Mouse (Mus musculus) right cerebral cortex, adult 18-20 months (tissue): ENCODE measurements at regions not wholly inside any gene's neighbourhood (a gene's known extent, or its start where the extent isn't known, plus 50 kb on each side); places are given as distances from the start of the nearest gene placed in this dataset.

Experiments
- DNase-seq: peaks from one replicate; pipeline ENCODE4 v3.0.0; 2022; ENCODE audit warnings: mixed read lengths

DNA sequence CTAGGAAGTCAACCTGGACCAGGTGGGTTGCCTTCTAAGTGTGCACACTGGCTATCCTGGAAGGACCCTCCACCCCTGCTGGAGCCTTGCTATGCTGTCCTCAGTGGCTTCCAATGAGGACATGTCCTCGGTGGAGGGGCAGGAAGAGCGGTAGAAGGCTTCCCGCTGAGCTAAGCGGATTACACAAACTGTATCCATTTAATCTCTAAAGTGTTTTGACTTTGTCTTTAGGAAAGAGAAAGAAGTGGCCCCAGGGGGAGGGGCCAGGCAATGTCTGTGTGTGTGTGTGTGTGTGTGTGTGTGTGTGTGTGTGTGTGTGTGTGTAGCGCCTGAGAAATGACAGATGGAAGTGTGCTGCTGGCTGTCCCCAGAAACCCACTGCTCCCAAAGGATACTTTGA is 71.6 kb upstream of the Zc3h12a start:
- DNase-seq, result no peak

DNA sequence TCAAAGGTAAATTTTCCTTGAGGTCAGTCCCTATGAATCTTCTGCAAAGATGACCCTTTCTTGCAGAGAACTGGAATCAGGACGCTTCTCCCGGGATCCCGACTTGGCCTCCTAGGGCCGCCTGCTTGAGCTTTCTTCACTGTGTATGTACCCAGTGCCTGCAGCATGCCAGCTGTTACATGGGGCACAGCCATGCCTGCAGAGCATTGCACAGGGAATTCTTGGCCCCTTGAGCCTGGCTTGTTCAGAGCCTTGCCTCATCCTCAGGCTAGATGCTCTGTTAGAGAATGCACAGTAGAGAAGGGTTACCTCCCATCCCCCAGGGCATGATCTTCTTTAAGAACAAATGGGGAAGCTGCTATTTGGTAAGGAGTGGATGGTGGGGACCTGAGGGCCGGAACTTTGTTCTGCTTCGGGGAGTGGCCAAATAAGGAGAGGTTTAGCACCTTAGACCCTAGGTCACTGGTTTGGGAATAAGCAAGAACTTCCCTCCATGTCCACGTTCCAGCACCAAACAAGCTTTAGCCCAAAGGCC is 68.3 kb upstream of the Zc3h12a start:
- no peak for DNase-seq

DNA sequence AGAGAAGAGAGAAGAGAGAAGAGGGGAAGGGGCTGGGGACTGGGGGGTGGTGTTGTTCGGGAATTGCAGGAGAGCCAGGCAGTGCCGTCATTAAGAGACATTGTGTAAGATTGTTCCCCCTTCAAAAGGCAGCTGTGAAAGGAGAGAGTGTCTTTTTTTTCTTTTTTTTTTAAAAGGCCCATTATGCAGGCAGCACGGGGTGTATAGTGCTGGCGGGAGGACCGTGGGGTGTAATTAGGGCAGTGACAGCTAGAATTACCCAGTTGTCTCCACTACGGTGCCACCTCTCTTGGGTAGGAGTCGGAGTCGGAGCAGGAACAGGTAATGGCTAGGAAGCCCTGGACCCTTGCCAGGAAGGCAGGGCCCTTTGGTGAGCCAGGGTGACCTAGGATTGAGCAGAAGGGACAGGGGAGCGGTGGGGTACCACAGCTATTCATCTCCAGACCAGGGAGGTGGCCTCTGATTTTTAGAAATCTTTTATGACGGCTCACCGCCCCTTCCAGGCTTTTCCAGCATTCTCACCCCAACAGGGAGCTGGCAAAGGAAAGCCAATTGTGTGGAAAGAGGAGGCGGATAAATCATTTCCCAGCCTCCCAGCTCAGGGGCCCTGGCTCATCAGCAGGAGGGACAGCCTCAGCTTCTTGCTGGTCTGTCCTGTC is 67.2 kb upstream of the Zc3h12a start:
- no peak for DNase-seq

DNA sequence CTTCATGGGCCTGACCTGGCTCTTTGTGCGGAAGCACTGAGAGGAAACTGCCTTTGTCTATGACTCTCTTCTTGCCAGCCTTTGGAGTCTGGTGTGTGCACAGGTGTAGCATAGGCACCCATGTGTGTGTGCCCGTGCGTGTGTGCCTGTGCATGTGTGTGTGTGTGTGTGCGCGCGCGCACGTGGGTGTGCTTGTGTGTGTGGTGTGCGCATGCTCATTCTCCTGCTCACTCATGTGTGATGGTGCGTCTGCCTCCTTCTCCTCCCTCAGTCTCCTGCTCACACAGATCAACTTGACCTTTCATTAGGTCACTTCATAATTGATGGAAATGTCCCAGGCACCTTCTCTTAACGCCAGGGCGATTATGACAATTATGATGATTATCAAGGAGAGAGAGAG is 66.7 kb upstream of the Zc3h12a start:
- no peak for DNase-seq

DNA sequence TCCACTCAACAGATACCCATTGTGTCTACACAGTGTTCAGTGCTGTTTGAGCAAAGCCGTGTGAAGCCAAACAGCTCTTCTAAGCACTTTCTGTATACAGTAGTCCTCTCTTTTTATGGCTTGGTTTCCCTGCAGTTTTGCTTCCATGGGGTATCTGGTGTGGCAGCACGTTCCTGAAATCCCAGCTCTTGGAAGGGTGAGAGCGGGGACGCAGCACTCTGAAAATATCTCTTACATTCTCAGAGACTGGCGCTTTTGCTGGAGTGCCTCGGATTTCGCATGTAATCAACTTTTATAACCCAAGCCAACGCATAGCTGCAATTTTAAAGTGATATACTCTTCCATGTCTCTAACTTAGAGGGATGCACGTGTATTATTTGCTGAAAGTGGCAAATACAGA is 64.0 kb upstream of the Zc3h12a start:
- DNase-seq, result peak; percentile 38

DNA sequence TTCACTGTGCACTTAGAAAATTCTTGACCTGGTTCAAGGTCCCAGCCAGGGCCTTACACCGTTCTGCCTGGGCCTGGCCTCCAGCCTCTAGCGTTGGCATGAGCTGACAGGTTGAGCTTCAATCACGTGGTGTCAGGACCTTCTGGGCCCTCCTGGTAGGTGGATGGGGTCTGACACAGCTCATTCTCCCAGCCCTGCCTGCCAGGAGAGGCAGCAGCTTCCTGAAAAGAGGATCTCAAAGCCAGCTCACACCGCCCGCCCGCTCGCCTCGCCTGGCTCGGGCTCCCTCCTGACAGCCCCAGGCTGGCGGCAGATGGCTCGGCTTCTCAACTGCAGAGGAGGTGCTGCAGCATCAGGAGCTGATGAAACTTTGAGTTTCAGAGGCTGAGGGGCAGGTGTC is 63.4 kb upstream of the Zc3h12a start:
- peak; percentile 86 for DNase-seq

DNA sequence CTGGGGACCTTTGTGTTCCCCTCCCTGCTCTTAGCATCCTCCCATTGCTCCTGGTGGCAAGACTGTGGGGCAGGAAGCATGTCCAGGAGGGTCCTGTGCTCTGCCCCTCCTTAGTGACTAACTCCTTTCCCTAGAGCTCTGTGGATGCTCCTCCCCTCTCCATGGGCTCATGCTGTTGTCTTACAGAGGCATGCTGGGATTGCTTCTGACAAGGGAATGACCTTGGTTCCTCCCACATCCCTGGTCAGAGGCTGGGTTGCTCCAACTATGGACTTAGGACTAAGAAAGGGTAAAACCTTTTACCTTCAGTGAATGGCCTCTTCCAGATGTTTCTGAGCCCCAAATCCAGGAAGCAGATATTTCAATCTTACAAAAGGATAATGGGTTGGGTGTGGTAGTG is 62.3 kb upstream of the Zc3h12a start:
- DNase-seq, result no peak

DNA sequence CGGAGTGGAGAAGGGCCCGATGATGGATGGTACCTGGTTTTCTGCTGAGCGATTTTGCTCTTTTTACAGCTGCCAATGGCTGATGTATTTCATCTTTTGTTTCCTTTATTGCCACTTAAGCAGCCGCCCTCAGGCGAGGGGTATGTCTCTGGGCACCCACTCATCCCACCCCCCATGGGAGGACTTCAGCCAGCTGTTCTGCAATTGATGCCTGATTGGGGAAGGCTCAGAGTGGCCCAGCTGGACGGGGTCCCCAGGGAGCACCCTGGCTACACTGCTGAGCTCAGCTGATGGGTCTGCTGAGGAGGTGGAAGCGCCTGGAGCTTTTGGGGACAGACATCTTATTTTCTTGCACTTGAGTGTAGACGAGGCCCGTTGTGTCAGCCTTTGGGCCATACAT is 58.6 kb upstream of the Zc3h12a start:
- DNase-seq, result no peak

DNA sequence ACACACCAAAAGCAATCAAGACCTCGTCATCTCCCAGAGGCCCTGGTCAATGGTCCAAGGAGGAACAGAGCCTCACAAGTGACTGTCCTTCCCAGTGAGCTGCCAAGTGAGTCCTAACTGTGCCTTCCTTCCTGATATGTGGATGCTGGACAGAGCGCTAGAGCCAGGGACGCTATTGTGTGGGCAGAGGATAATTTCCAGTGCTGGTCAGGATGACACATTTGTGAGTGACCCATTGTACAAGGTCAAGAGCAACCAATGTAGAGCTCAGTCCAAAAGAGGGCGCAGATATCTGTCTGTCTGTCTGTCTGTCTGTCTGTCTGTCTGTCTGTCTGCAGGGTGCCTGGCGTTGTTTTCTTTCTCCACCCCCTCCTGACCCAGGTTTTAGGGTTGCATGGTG is 57.4 kb upstream of the Zc3h12a start:
- no peak for DNase-seq

DNA sequence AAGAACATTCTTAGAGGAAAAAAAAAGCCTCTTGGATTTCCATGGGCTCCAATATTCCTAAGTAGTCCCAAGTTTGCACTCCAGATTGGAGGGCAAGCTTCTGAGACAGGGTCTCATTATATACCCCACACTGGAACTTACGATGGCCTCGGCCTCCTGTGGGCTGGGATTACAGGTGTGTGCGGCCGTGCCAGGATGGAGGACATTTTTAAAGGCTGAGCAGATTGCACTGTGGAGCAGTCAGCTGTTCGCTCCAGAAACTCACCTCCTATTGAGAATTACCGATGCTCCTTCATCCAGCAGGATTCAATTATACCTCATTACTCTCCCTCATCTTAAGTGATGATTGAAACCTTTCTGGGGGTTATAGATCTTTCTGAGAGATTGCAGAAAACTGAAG is 53.3 kb upstream of the Zc3h12a start:
- DNase-seq, result no peak

DNA sequence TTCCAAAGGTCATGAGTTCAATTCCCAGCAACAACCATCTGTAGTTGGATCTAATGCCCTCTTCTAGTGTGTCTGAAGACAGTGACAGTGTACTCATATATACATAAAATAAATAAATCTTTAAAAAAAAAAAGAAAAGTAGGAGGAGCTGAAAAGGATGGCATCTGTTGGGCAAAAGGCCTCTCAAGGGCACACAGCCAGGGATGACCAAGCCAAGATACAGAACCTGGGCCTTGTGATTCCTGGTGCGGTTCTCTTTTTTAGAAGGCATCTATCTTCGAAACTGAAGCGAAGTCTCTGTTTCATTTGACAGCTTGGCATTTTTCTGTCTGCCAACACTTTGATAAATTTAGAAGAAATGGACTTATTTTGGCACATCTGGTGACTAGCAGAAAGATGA is 50.9 kb upstream of the Zc3h12a start:
- no peak for DNase-seq

DNA sequence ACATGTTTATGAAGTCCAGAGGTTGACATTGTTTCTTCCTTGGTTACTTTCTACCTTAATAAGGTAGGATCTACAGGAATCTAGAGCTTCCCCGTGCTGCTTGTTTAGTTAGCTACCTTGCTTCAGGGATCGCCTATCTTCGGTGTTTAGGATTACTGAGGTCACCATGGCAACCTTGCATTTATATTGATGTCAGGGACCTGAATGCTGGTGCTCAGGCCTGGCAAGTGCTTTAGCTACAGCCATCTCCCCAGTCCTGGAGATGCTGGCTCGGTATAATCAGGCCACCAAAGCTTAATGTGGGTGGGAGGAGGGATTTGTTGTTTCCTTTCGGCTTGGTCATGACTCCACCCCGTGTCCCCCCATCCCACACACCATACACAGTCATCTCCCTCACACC is 50.0 kb upstream of the Zc3h12a start:
- no peak for DNase-seq
